Mouse (Mus musculus) embryo, embryonic 11 days (tissue): Measurements from ENCODE around the gene Klre1.
"Not testable (repeated sequence)": the region's sequence is repeated elsewhere in the genome, so short reads cannot be mapped to it uniquely, and the experiment has no call there.

Experiments
- DNase-seq: peaks from one replicate; pipeline ENCODE4 v3.0.0-alpha.2; 2015

Gene Klre1

GRCm38 (mm10) chr6:129591508-129591907, 13.8 kb downstream of the Klre1 start, which contains the start of gene Klrd1:
TSS of gene Klrd1 (plus strand) at chr6:129591782.
- no peak for DNase-seq

- no peak for DNase-seq
These were observed 30.7 kb downstream of the Klre1 start for GRCm38 (mm10) chr6:129608372-129608771.

DNA sequence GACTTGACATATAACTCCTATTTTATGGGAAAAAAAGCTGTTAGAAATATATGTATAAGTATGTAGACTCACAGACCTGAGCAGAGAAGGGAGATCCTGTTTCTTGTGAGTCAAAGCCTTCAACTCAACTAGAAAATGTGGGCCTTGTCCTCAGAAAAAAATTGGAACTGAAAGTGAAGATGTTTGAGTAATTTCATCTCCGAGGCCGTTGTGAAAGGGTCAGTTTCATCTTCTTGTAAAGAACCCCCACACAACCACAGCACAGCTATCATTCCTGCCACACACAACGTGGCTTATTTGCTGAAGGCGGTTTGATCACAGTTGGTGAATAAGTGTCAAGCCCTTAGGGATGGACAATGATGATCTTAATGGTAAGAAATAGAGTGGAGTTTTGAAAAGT, 46.0 kb downstream of the Klre1 start, which contains the start of gene Klrk1:
Gene Klrk1, minus strand, starts transcription at position 130 of the 400 bp plus-strand sequence.
- no peak for DNase-seq

- DNase-seq: not testable (repeated sequence)
These were observed 53.3 kb downstream of the Klre1 start for GRCm38 (mm10) chr6:129631046-129631445.
